Mouse (Mus musculus) spleen, adult 2 months (tissue): Measurements from ENCODE around the gene Hilpda. TPM values are rescaled to one million over a fixed set of nuclear protein-coding genes. Genes with fewer than 3 reads are reported as not detected.

ENCODE experiments used
- DNase-seq, 2 experiments: peaks; one replicate each; pipeline versions ENCODE4 v3.0.0 to v3.0.0-alpha.2; 2012 to 2021; ENCODE audit warnings: low spot score in 2 of 2, low read depth in 1 of 2
- H3K27ac ChIP-seq: fragments of 200-500 bp; 2 replicates; pipeline ENCODE4 v1.5.1; 2012; ENCODE audit warnings: low read length, inconsistent platforms; ENCODE audit not compliant: insufficient read depth
- H3K27me3 ChIP-seq: fragments of 200-500 bp; 2 replicates; pipeline ENCODE4 v1.6.1; 2012; ENCODE audit warnings: mild to moderate bottlenecking, moderate library complexity, low read length, inconsistent platforms; ENCODE audit not compliant: control insufficient read depth, insufficient read depth
- H3K36me3 ChIP-seq: fragments of 200-500 bp; 2 replicates; pipeline ENCODE4 v1.6.1; 2012; ENCODE audit warnings: mild to moderate bottlenecking, low read length, inconsistent platforms; ENCODE audit not compliant: control insufficient read depth, insufficient read depth
- H3K4me1 ChIP-seq: fragments of 200-500 bp; 2 replicates; pipeline ENCODE4 v1.6.1; 2011; ENCODE audit warnings: inconsistent platforms; ENCODE audit not compliant: control insufficient read depth, insufficient read depth, insufficient read length
- H3K4me3 ChIP-seq: fragments of 200-500 bp; 2 replicates; pipeline ENCODE4 v1.5.1; 2011; ENCODE audit warnings: mild to moderate bottlenecking, inconsistent platforms; ENCODE audit not compliant: insufficient read depth, insufficient read length; ENCODE audit errors: extremely low read depth
- CTCF ChIP-seq: fragments of 200-500 bp; IDR thresholded peaks from 2 replicates; pipeline ENCODE4 v1.5.1; 2011; ENCODE audit warnings: mild to moderate bottlenecking, inconsistent platforms; ENCODE audit not compliant: insufficient read depth, insufficient read length, insufficient replicate concordance; ENCODE audit errors: extremely low read depth
- POLR2A ChIP-seq: fragments of 200-500 bp; IDR thresholded peaks from 2 replicates; pipeline ENCODE4 v1.6.1; 2011; ENCODE audit warnings: low read depth, low read length, inconsistent platforms
- WGBS: fragments of 180-500 bp; shearing (Covaris S2); methylation state at CpG from one replicate; pipeline ENCODE4 v1.1.7; 2018; 5-methylcytosine and 5-hydroxymethylcytosine counted together
- polyA plus RNA-seq: library from polyadenylated mRNA; depleted of rRNA; stranded (reverse); fragments of >200 nt; gene quantifications from 2 replicates; pipeline ENCODE4 v1.2.3, GENCODE M21; 2012

The Hilpda gene
- polyA plus RNA-seq, 1 experiment, result 11.3 TPM

DNA sequence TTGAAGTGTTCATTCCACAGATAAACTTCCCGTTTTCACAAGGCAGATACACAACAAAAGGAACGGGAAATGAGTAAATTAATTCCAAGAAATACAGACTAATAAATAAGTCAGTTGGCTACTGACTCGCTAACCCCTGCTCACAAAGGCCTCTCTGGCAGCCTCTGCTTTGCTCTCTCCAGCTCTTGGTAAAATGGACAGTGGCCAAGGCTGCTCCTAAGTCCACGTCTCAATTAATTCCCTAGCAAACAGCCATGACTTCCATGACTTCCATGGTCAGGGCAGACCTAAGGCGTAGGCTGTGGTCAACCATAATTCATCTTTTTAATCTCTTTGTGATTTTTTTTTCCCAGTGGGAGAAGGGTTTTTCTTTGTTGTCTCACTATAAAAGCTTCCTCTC, 15.7 kb downstream of the Hilpda start:
- H3K4me3 ChIP-seq, result no peak overlapping the region
- no peaks in the 10 kb centered on the region for H3K27me3 ChIP-seq
- H3K27ac ChIP-seq, result no peak overlapping the region
- H3K36me3 ChIP-seq, result no peaks in the 10 kb centered on the region
- DNase-seq, result no peak
- no peaks in the 10 kb centered on the region for H3K4me1 ChIP-seq
- TF ChIP-seq CTCF (no peak), POLR2A (no peak)
- WGBS, result 68% methylated on average over 5 of the region's 5 CpGs

DNA sequence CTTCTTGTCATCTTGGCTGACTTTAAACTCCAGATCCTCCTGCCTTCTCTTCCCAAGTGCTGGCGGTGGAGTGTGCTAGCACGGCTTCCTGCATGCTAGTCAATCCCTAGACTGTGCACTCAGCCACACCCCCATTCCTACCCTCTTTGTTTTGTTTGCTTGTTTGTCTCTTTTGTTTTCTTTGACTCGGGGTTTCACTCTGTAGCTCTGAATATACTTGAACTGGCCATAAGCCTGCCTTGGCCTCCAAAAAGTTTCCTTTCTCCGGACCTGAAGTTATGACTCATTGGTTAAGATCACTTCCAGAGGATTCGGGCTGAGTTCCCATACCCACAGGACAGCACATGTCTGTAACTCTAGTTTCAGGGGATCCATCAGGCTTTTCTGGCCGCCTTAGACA, 16.4 kb downstream of the Hilpda start:
- WGBS, result 85% methylated on average over 6 of the region's 6 CpGs
- no peak for TF ChIP-seq POLR2A
- no peak for TF ChIP-seq CTCF
- Histone ChIP-seq H3K4me1 (no peaks in the 10 kb centered on the region), H3K27me3 (no peaks in the 10 kb centered on the region), H3K36me3 (no peaks in the 10 kb centered on the region), H3K27ac (no peak overlapping the region), H3K4me3 (no peak overlapping the region)
- DNase-seq, result no peak

DNA sequence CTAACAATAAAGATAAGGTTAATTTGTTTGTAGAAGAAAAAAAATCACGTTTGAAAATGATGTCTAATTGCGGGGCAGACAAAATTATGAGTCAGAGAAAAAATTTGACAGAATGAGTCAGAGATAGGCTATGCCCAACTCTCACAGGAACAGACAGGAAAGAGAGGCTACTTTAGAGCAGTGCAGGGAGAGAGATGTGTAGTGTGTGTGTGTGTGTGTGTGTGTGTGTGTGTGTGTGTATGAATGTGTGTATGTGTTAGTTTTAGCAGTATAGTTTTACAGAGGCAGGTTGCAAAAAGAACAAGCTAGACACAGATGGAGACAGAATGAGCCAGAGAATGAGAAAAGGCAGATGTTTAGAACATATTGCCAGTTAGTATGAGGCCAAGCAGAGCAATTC, 26.8 kb downstream of the Hilpda start:
- TF ChIP-seq CTCF (no peak), POLR2A (no peak)
- DNase-seq, result no peak
- 69% methylated on average over 2 of the region's 2 CpGs for WGBS
- H3K4me3 ChIP-seq, result no peak overlapping the region
- H3K36me3 ChIP-seq, result no peaks in the 10 kb centered on the region
- no peaks in the 10 kb centered on the region for H3K4me1 ChIP-seq
- H3K27me3 ChIP-seq, result no peaks in the 10 kb centered on the region
- no peak overlapping the region for H3K27ac ChIP-seq

DNA sequence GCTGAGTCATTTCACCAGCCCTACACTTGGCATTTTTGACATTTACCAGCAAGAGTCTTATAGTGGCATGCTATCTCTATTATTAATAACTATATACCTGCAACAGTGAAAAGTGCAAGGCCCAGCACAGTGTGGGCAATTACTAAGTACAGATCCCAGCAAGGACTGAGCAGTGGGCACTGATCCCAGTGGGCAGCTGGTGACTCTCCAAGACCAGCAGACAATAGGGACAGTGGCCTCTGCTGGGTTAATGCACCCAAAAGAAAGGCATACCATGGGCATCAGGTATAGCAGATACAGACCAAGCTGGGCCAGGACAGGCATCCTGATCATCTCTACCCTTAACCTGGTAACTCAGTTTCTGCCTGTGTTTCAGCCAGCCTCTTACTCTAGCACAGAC, 31.0 kb downstream of the Hilpda start:
- DNase-seq, result no peak
- no peaks in the 10 kb centered on the region for H3K36me3 ChIP-seq
- H3K4me1 ChIP-seq, result no peaks in the 10 kb centered on the region
- no peak overlapping the region for H3K27ac ChIP-seq
- H3K27me3 ChIP-seq, result no peaks in the 10 kb centered on the region
- TF ChIP-seq POLR2A, result no peak
- TF ChIP-seq CTCF, result no peak
- H3K4me3 ChIP-seq, result no peak overlapping the region

DNA sequence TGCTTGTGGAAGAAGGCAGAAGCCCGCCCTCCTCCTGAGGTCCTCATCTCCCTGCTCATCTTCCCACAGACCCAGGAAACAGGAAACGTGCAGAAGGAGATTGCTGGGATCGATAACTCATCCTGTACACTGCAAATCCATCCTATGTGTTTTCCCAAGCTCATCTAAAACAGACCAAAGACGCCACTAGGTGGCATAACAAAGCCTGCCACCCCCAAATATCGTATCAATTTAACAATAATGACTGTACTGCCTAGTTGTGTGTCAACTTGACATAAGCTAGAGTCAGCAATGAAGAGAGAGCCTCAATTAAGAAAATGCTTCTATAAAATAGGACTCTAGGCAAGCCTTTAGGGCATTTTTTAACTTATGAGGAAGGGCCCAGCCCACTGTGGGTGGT, 31.4 kb downstream of the Hilpda start:
- Histone ChIP-seq H3K4me3 (no peak overlapping the region), H3K36me3 (no peaks in the 10 kb centered on the region), H3K27ac (no peak overlapping the region), H3K27me3 (no peaks in the 10 kb centered on the region), H3K4me1 (no peaks in the 10 kb centered on the region)
- TF ChIP-seq POLR2A (no peak), CTCF (no peak)
- no peak for DNase-seq
- 62% methylated on average over 5 of the region's 5 CpGs for WGBS

DNA sequence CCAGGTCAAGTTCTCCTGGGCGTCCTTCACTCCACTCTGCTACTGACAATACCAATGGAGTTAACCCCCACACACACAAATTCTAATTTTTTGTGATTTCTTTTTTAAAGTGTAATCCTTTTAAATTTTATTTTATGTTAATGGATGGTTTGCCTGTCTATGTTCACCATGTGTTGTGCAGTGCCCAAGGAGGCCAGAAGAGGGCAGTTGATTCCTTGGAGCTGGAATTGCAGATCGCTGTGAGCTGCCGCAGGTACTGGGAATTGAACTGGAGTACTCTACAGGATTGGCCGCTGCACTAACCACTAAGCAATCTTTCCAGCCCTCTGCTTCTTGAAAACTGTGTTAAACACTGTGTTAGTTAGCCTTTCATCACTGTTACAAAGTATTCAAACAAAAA, 33.2 kb downstream of the Hilpda start:
- no peak for TF ChIP-seq POLR2A
- no peak for TF ChIP-seq CTCF
- H3K4me1 ChIP-seq, result no peaks in the 10 kb centered on the region
- WGBS, result 88% methylated on average over 4 of the region's 4 CpGs
- H3K36me3 ChIP-seq, result no peaks in the 10 kb centered on the region
- no peaks in the 10 kb centered on the region for H3K27me3 ChIP-seq
- H3K27ac ChIP-seq, result no peak overlapping the region
- DNase-seq, result no peak
- no peak overlapping the region for H3K4me3 ChIP-seq

DNA sequence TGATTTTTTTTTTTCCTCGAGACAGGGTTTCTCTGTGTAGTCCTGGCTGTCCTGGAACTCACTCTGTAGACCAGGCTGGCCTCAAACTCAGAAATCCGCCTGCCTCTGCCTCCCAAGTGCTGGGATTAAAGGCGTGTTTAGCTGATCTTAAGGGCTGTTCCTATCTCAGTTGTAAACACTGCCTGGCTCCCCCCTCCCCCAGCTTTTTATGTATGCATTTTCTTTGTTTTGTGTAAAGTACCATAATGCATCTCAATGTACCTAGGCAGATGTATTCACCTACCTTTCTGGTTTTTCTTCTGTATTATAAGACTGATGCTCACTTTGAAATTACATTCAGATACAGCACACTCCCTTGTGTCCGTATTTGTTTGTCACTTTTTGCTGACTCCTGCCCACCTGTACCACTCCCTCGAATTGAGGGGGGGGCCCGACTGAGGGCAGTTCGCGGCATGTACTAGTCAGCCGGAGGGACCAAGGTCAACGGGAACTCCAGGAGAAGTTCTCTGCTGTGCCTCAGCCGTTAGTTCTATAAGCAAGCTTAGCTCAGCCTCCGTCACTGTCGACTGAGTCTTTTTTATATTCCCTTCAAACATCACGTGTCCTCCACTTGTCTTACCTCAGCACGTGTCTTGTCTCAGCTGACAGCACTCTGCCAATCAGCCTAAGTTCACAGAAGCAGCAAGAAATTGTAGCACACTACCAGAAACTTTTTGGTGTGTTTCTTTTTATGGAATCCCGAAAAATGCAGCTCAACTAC, 36.7 kb downstream of the Hilpda start:
- Histone ChIP-seq H3K27ac (no peak overlapping the region), H3K27me3 (no peaks in the 10 kb centered on the region), H3K4me1 (no peaks in the 10 kb centered on the region), H3K4me3 (no peak overlapping the region), H3K36me3 (no peaks in the 10 kb centered on the region)
- WGBS, result 89% methylated on average over 16 of the region's 16 CpGs
- no peak for TF ChIP-seq POLR2A
- no peak for TF ChIP-seq CTCF
- no peak for DNase-seq
